Mouse (Mus musculus) heart, adult 2 months (tissue): Measurements from ENCODE around the gene Serpina16.

Source experiments
- CTCF ChIP-seq: fragments of 200-600 bp; IDR thresholded peaks from 2 replicates; pipeline ENCODE4 v1.8.1; 2022; ENCODE audit warnings: antibody characterized with exemption, mild to moderate bottlenecking, moderate library complexity
- EP300 ChIP-seq: fragments of 200-500 bp; IDR thresholded peaks from 2 replicates; pipeline ENCODE4 v1.6.1; 2011; ENCODE audit warnings: low read depth, low read length, control low read depth; ENCODE audit not compliant: insufficient read depth
- POLR2A ChIP-seq: fragments of 200-500 bp; IDR thresholded peaks from 2 replicates; pipeline ENCODE4 v1.6.1; 2011; ENCODE audit warnings: mild to moderate bottlenecking, low read depth, low read length, control low read depth; ENCODE audit not compliant: insufficient read depth

- TF ChIP-seq CTCF (no peak), POLR2A (no peak), EP300 (no peak)
These were observed 5.6 kb downstream of the Serpina16 start for GRCm38 (mm10) chr12:103670344-103670743.
